Mouse (Mus musculus) hindbrain, postnatal 0 days (tissue): Measurements from ENCODE around the gene Hivep3. TPM values are rescaled to one million over a fixed set of nuclear protein-coding genes. Genes with fewer than 3 reads are reported as not detected.

Source experiments
- ATAC-seq: fragments of 200-750 bp; cut with Nextera tagmentation; 2 replicates; pipeline ENCODE4 v1.8.0; 2017; ENCODE audit warnings: mild to moderate bottlenecking, moderate TSS enrichment, moderate library complexity
- DNase-seq: peaks from one replicate; pipeline ENCODE4 v3.0.0-alpha.2; 2015; ENCODE audit warnings: low spot score
- H3K27ac ChIP-seq: fragments of 300-500 bp; sonication (generic); 2 replicates; pipeline ENCODE4 v1.5.1; 2014; ENCODE audit warnings: mild to moderate bottlenecking
- H3K27me3 ChIP-seq: fragments of 300-500 bp; sonication (generic); 2 replicates; pipeline ENCODE4 v1.6.1; 2014; ENCODE audit warnings: low read length, mixed read lengths; ENCODE audit not compliant: insufficient read depth
- H3K36me3 ChIP-seq: fragments of 300-500 bp; sonication (generic); 2 replicates; pipeline ENCODE4 v1.6.1; 2014; ENCODE audit warnings: low read length, mixed read lengths; ENCODE audit not compliant: insufficient read depth
- H3K4me1 ChIP-seq: fragments of 300-500 bp; sonication (generic); 2 replicates; pipeline ENCODE4 v1.6.1; 2014; ENCODE audit warnings: antibody characterized with exemption, low read length, mixed read lengths; ENCODE audit not compliant: insufficient read depth
- H3K4me2 ChIP-seq: fragments of 300-500 bp; sonication (generic); 2 replicates; pipeline ENCODE4 v1.6.1; 2014; ENCODE audit warnings: low read depth, mild to moderate bottlenecking, low read length, moderate library complexity, mixed read lengths
- H3K4me3 ChIP-seq: fragments of 300-500 bp; sonication (generic); 2 replicates; pipeline ENCODE4 v1.5.1; 2014; ENCODE audit warnings: low read length
- H3K9ac ChIP-seq: fragments of 300-500 bp; sonication (generic); replicated peaks from 2 replicates; pipeline ENCODE4 v1.6.1; 2014; ENCODE audit warnings: mild to moderate bottlenecking, low read length, moderate library complexity, mixed read lengths
- H3K9me3 ChIP-seq: fragments of 300-500 bp; sonication (generic); 2 replicates; pipeline ENCODE4 v1.6.1; 2016; ENCODE audit warnings: low read length, mixed read lengths
- CTCF ChIP-seq: IDR thresholded peaks from 2 replicates; pipeline ENCODE4 v1.5.1; 2016; ENCODE audit warnings: antibody characterized with exemption, control low read depth, low read depth
- WGBS: fragments of 180-500 bp; shearing (Covaris S2); extraction: QIAGEN DNeasy Blood & Tissue Kit; methylation state at CpG from one replicate; pipeline ENCODE4 v1.1.7; 2014; 5-methylcytosine and 5-hydroxymethylcytosine counted together
- polyA plus RNA-seq: library from polyadenylated mRNA; unstranded; fragments of >200 nt; fragmentation: Nextera tagmentation; extraction: Ambion mirVana; gene quantifications from 2 replicates; pipeline ENCODE4 v1.2.1, GENCODE M21; 2015
- total RNA-seq: library from RNA; depleted of rRNA; stranded (reverse); fragments of >200 nt; gene quantifications from 2 replicates; pipeline ENCODE4 v1.2.3, GENCODE M21; 2014

Hivep3 gene
- total and polyA plus RNA-seq, 2 experiments from 2014 or later: 11.0 to 15.1 TPM

GRCm38 (mm10) chr4:120009151-120009550, 275.6 kb downstream of the Hivep3 start:
- no peak overlapping the region for H3K27ac ChIP-seq
- H3K27me3 ChIP-seq: no peaks in the 10 kb centered on the region
- no peaks in the 10 kb centered on the region for H3K9me3 ChIP-seq
- H3K4me2 ChIP-seq: no peak overlapping the region
- DNase-seq (no peak), ATAC-seq (no peak)
- H3K4me1 ChIP-seq: no peaks in the 10 kb centered on the region; the same call in 1 of the 2 replicates
- H3K9ac ChIP-seq: no peak overlapping the region
- 86% methylated on average over 2 of the region's 2 CpGs for WGBS
- H3K36me3 ChIP-seq: no peaks in the 10 kb centered on the region
- H3K4me3 ChIP-seq: no peak overlapping the region
- TF ChIP-seq CTCF: no peak

GRCm38 (mm10) chr4:120011788-120012187, 278.2 kb downstream of the Hivep3 start:
- Histone ChIP-seq H3K9ac (no peak overlapping the region), H3K36me3 (no peaks in the 10 kb centered on the region), H3K27me3 (no peaks in the 10 kb centered on the region), H3K4me2 (no peak overlapping the region), H3K27ac (no peak overlapping the region), H3K4me3 (no peak overlapping the region), H3K9me3 (no peaks in the 10 kb centered on the region), H3K4me1 (no peaks in the 10 kb centered on the region; the same call in 1 of the 2 replicates)
- 77% methylated on average over 10 of the region's 10 CpGs for WGBS
- TF ChIP-seq CTCF: no peak
- DNase-seq (no peak), ATAC-seq (no peak)

GRCm38 (mm10) chr4:120012891-120013290, 279.3 kb downstream of the Hivep3 start:
- no peaks in the 10 kb centered on the region for H3K27me3 ChIP-seq
- ATAC-seq (no peak), DNase-seq (no peak)
- H3K9ac ChIP-seq: no peak overlapping the region
- peaks cover 6% of the 10 kb centered on the region for H3K4me1 ChIP-seq
- no peak overlapping the region for H3K4me3 ChIP-seq
- no peaks in the 10 kb centered on the region for H3K36me3 ChIP-seq
- H3K4me2 ChIP-seq: no peak overlapping the region
- 82% methylated on average over 1 of the region's 1 CpGs for WGBS
- no peak overlapping the region for H3K27ac ChIP-seq
- TF ChIP-seq CTCF: no peak
- H3K9me3 ChIP-seq: no peaks in the 10 kb centered on the region

GRCm38 (mm10) chr4:120018426-120018825, 284.8 kb downstream of the Hivep3 start:
- Histone ChIP-seq H3K36me3 (no peaks in the 10 kb centered on the region), H3K27me3 (no peaks in the 10 kb centered on the region), H3K4me1 (peaks cover 6% of the 10 kb centered on the region; the same call in 1 of the 2 replicates), H3K9ac (no peak overlapping the region), H3K27ac (no peak overlapping the region), H3K4me3 (no peak overlapping the region), H3K4me2 (no peak overlapping the region), H3K9me3 (no peaks in the 10 kb centered on the region)
- 50% methylated on average over 5 of the region's 5 CpGs for WGBS
- no peak for TF ChIP-seq CTCF
- ATAC-seq: no peak
- peak; percentile 74 for DNase-seq

- Histone ChIP-seq H3K36me3 (no peaks in the 10 kb centered on the region), H3K4me2 (no peak overlapping the region), H3K4me3 (no peak overlapping the region), H3K9me3 (no peaks in the 10 kb centered on the region), H3K9ac (no peak overlapping the region), H3K27ac (no peak overlapping the region), H3K4me1 (peaks cover 9% of the 10 kb centered on the region; the same call in 1 of the 2 replicates), H3K27me3 (no peaks in the 10 kb centered on the region)
- ATAC-seq (no peak), DNase-seq (no peak)
- WGBS: 71% methylated on average over 3 of the region's 3 CpGs
- TF ChIP-seq CTCF: no peak
These were observed 288.8 kb downstream of the Hivep3 start for GRCm38 (mm10) chr4:120022392-120022791.

GRCm38 (mm10) chr4:120023221-120023840, 289.7 kb downstream of the Hivep3 start:
- Histone ChIP-seq H3K4me2 (no peak overlapping the region), H3K27ac (no peak overlapping the region), H3K27me3 (no peaks in the 10 kb centered on the region), H3K9ac (no peak overlapping the region), H3K9me3 (no peaks in the 10 kb centered on the region), H3K4me3 (no peak overlapping the region), H3K4me1 (peaks cover 5% of the 10 kb centered on the region; the same call in 1 of the 2 replicates), H3K36me3 (no peaks in the 10 kb centered on the region)
- ATAC-seq (no peak), DNase-seq (no peak)
- WGBS: 88% methylated on average over 4 of the region's 4 CpGs
- no peak for TF ChIP-seq CTCF

- Histone ChIP-seq H3K4me2 (no peak overlapping the region), H3K4me3 (no peak overlapping the region), H3K27me3 (no peaks in the 10 kb centered on the region), H3K36me3 (no peaks in the 10 kb centered on the region), H3K27ac (no peak overlapping the region), H3K9me3 (no peaks in the 10 kb centered on the region), H3K9ac (no peak overlapping the region), H3K4me1 (peaks cover 5% of the 10 kb centered on the region; the same call in 1 of the 2 replicates)
- ATAC-seq (peak; percentile 76), DNase-seq (peak; percentile 66)
- no peak for TF ChIP-seq CTCF
- 49% methylated on average over 10 of the region's 10 CpGs for WGBS
These were observed 290.5 kb downstream of the Hivep3 start for GRCm38 (mm10) chr4:120024071-120024470.
